8 mouse cellular contexts compared by ENCODE assay signal in genomic region chr16:19760505-19761496, GRCm38 (mm10). TPM values are rescaled to one million over a fixed set of nuclear protein-coding genes. Genes with fewer than 3 reads are reported as not detected.
A peak's percentile ranks its signal among the peaks of the same experiment; 100 is the strongest.
DNase-seq lines count a peak whose midpoint lies in the region; ATAC-seq and TF ChIP-seq lines count a peak whose summit lies in the region.

No protein-coding gene starts in this region.

- H3K36me3 ChIP-seq in E14TG2a.4 (ENCODE audit: insufficient read depth, low read length) = peaks cover 19% of the 10 kb centered on the region
- peaks cover 7% of the 10 kb centered on the region for H3K36me3 ChIP-seq in embryonic facial prominence, embryonic 11.5 days (replicated peaks; ENCODE audit: control insufficient read depth, insufficient read depth, low read depth, low read length)
- peaks cover 5% of the 10 kb centered on the region; the same call in 1 of the 2 replicates for H3K36me3 ChIP-seq in midbrain, postnatal 0 days (ENCODE audit: insufficient read depth, low read length)

- ATAC-seq in embryonic facial prominence, embryonic 11.5 days (replicated peaks; ENCODE audit: insufficient number of reproducible peaks, low FRiP score, low TSS enrichment, low read depth) = peak; percentile 84
- peak; percentile 51 to 70; a peak in 3 of 4 replicates for ATAC-seq in hematopoietic stem cell, adult 5-6 weeks (replicated peaks in 1 of 2; ENCODE audit: insufficient read depth in 1 of 2, low FRiP score in 2 of 2, low TSS enrichment in 1 of 2, low read depth in 1 of 2, poor library complexity in 2 of 2, severe bottlenecking in 2 of 2)
- ATAC-seq in midbrain, postnatal 0 days (ENCODE audit: low FRiP score) = peak; percentile 80

- H3K27me3 ChIP-seq in E14TG2a.4 (ENCODE audit: insufficient read depth, low read length) = no peaks in the 10 kb centered on the region
- H3K27me3 ChIP-seq in embryonic facial prominence, embryonic 11.5 days (ENCODE audit: control insufficient read depth, insufficient read depth, low read length) = no peaks in the 10 kb centered on the region
- no peaks in the 10 kb centered on the region for H3K27me3 ChIP-seq in midbrain, postnatal 0 days (ENCODE audit: insufficient read depth, low read length)

- peak overlapping the region; percentile 95 for H3K9ac ChIP-seq in embryonic facial prominence, embryonic 11.5 days (replicated peaks; ENCODE audit: low read length)
- H3K9ac ChIP-seq in midbrain, postnatal 0 days (replicated peaks; ENCODE audit: low read length, poor library complexity, severe bottlenecking) = peak overlapping the region; percentile 94

- no peak for TF ChIP-seq CTCF in E14TG2a.4 (conservative IDR thresholded peaks at IDR 0.05; ENCODE audit: low read length)
- no peak for TF ChIP-seq CTCF in midbrain, postnatal 0 days (IDR thresholded peaks at IDR 0.05)

- WGBS in embryonic facial prominence, embryonic 11.5 days = under 1% methylated on average over 61 of the region's 61 CpGs
- under 1% methylated on average over 52 of the region's 61 CpGs for WGBS in midbrain, postnatal 0 days

- H3K27ac ChIP-seq in embryonic facial prominence, embryonic 11.5 days (replicated peaks; ENCODE audit: low read depth, low read length) = peak overlapping the region; percentile 78
- H3K27ac ChIP-seq in midbrain, postnatal 0 days (ENCODE audit: low read depth, low read length) = peak overlapping the region; percentile 88

- H3K4me3 ChIP-seq in E14TG2a.4 (replicated peaks; ENCODE audit: low read length) = peak overlapping the region; percentile 86
- H3K4me3 ChIP-seq in embryonic facial prominence, embryonic 11.5 days (ENCODE audit: low read depth, low read length) = peak overlapping the region; percentile 56
- H3K4me3 ChIP-seq in midbrain, postnatal 0 days (ENCODE audit: low read depth, low read length) = peak overlapping the region; percentile 91

- DNase-seq in cerebellum, adult 8-10 months = peak; percentile 1
- no peak for DNase-seq in cerebellum, adult 9-11 months
- peak; percentile 66 for DNase-seq in embryonic facial prominence, embryonic 11.5 days (ENCODE audit: low spot score)
- peak; percentile 13 for DNase-seq in liver
- peak; percentile 34 for DNase-seq in midbrain, postnatal 0 days (ENCODE audit: low spot score)
- peak; percentile 45 for DNase-seq in testis, postnatal 10 days (ENCODE audit: low spot score)

- peaks cover 29% of the 10 kb centered on the region for H3K4me1 ChIP-seq in E14TG2a.4 (replicated peaks; ENCODE audit: low read depth, low read length)
- no peaks in the 10 kb centered on the region for H3K4me1 ChIP-seq in embryonic facial prominence, embryonic 11.5 days (ENCODE audit: control insufficient read depth, insufficient read depth, low read length)
- H3K4me1 ChIP-seq in midbrain, postnatal 0 days (ENCODE audit: insufficient read depth, low read length) = no peaks in the 10 kb centered on the region

- peak overlapping the region; percentile 49 for H3K4me2 ChIP-seq in embryonic facial prominence, embryonic 11.5 days (ENCODE audit: low read depth, low read length)
- peak overlapping the region; percentile 78 for H3K4me2 ChIP-seq in midbrain, postnatal 0 days (ENCODE audit: low read depth, low read length, poor library complexity, severe bottlenecking)

- H3K9me3 ChIP-seq in E14TG2a.4 (ENCODE audit: low read length) = no peaks in the 10 kb centered on the region
- H3K9me3 ChIP-seq in embryonic facial prominence, embryonic 11.5 days (replicated peaks; ENCODE audit: control insufficient read depth, low read length) = no peaks in the 10 kb centered on the region
- no peaks in the 10 kb centered on the region for H3K9me3 ChIP-seq in midbrain, postnatal 0 days (ENCODE audit: low read length)

RNA-seq across cellular contexts. Expression of gene B3gnt5, which starts 0.8 kb away (rescaled TPM):
- polyA plus RNA-seq in embryonic facial prominence, embryonic 11.5 days (2014; fragmentation: Nextera tagmentation; extraction: Ambion mirVana) = 50.4 and 59.9 TPM in 2 replicates
- total RNA-seq in hematopoietic stem cell, adult 5-6 weeks (2017) = 45.0 and 49.1 TPM in 2 replicates
- 32.9 and 42.6 TPM in 2 replicates for total RNA-seq in midbrain, postnatal 0 days (2014; rRNA removed)
- 23.9 and 27.2 TPM in 2 replicates for polyA plus RNA-seq in midbrain, postnatal 0 days (2015; fragmentation: Nextera tagmentation; extraction: Ambion mirVana)

RNA-seq across cellular contexts. Expression of gene Lamp3, which starts 54.6 kb away (rescaled TPM):
- polyA plus RNA-seq in embryonic facial prominence, embryonic 11.5 days (2014; fragmentation: Nextera tagmentation; extraction: Ambion mirVana) = 0.08 TPM in 2 replicates
- total RNA-seq in hematopoietic stem cell, adult 5-6 weeks (2017) = not detected in 2 replicates
- total RNA-seq in midbrain, postnatal 0 days (2014; rRNA removed) = not detected in 2 replicates
- polyA plus RNA-seq in midbrain, postnatal 0 days (2015; fragmentation: Nextera tagmentation; extraction: Ambion mirVana) = 0.05 TPM in 1 of 2 replicates, not detected in the other
